Mouse (Mus musculus): Measurements from ENCODE around the gene Pak7.

GRCm38 (mm10) chr2:136204034-136204433, 183.7 kb downstream of the Pak7 start:
- TF ChIP-seq CTCF (IDR thresholded peaks at IDR 0.05; ENCODE audit: insufficient read depth, low read length) (no peak), POLR2A (IDR thresholded peaks at IDR 0.05; ENCODE audit: borderline replicate concordance, extremely low read depth, low read depth, low read length) (no peak)

Data from lung, adult 2 months (tissue).